Mouse (Mus musculus) left cerebral cortex, adult 18-20 months (tissue): ENCODE measurements around the gene Slc1a7. TPM values are rescaled to one million over a fixed set of nuclear protein-coding genes. Genes with fewer than 3 reads are reported as not detected.

Experiments
- DNase-seq, 2 experiments: peaks; one replicate each; pipeline ENCODE4 v3.0.0; 2021 to 2022; ENCODE audit warnings: low spot score in 2 of 2, mixed read lengths in 1 of 2
- total RNA-seq, 2 experiments: library from RNA; stranded (reverse); gene quantifications; 2 replicates each; pipeline ENCODE4 v1.2.3; 2021

Gene Slc1a7
- total RNA-seq, 2 experiments from 2014 or later: 0.28 to 0.53 TPM

DNA sequence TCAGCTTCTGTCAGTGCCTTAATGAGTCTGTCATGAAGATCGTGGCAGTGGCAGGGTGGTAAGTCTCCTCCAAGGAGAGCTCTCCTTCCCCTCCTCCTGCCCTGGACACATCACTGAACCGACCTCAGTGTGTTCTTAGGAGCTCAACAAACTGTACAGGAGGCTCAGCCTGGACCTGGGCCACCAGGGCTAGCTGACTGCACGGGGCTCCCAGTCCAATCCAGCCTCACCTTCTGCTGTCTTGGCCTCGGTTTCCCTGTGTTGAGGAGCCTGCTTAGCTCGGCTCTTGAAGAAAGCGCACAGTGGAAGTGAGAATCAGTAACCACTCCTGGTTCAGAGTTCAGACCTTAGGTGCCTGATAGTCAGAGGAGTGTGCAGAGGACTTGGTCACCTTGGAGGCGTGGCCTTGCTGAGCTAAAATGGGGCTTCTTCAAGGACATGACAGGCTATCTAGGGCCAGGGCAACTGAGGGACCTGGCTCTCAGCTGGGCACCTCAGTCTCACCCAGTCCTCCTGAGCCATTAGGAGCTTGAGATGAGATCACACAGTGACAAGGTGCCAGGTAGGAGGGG lies 39.5 kb downstream of the Slc1a7 start:
- DNase-seq: no peak

DNA sequence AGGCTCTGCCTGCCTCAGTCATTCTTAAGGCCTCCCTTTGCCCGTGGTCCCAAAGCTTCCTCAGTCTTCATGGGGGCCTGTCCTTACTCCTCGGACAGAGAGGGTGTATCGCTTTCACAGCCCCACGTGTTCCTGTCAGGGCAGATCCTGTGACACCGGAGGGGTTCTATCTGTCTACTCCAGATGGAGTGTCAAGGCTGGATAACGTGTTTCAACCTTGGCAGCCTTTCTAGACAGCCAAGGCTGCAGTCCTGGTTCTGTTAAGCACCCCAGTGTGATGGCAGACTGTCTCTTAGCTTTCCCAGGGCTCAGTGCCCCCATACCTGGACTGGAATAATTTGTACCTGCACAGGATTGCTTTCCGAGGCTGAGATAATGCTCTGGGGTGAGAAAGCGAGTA lies 40.4 kb downstream of the Slc1a7 start:
- DNase-seq: no peak

DNA sequence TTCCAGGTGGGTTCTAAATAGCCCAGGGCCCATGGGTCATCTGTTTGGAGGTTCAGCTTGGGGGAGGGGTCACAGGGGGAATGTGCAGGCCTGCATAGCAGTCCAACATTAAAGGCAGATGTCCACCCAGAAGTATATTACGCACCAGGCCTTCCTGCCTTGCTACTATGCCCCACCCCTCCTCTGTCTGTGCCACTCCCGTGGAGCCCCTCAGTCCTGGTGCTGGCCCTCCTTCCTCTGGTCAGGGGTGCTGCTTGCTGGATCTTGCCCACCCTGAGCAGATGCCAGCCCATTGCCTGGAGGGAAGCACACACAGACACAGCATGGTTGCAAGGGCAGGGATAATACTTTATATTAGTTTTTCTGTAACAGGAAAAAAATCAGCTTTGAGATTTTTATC lies 46.3 kb downstream of the Slc1a7 start:
- DNase-seq: no peak

DNA sequence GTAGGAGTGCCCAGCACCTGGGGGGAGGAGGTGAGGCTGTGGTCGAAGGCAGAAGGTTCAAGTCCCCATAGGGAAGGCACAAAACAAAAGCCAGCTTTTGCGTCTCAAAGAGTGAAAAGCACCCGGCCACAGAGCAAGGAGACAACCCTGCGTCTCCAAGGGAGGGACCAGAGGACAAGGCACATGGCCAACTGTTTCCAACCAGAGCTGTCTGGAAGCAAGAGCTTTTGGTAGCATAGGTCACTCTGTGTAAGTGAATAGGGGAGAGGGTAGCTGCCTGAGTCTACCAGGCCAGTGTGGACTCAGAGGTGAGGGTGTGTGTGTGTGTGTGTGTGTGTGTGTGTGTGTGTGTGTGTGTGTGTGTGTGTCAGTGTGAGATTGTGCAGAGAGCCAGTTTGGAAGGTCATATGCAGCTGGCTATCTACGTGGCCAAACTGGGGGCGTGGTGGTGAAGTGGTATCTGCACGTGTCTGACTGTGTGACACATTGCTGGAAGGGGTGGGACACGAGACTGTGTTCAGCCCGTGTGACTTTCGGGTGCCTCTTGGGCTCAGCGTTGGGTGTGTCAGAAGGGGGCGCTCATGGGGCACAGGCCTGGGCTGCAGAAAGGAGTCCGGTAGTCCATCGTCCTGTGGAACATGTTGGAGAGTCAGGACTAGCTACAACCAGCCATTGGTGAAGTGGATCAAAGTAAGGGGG lies 47.1 kb downstream of the Slc1a7 start:
- no peak for DNase-seq

DNA sequence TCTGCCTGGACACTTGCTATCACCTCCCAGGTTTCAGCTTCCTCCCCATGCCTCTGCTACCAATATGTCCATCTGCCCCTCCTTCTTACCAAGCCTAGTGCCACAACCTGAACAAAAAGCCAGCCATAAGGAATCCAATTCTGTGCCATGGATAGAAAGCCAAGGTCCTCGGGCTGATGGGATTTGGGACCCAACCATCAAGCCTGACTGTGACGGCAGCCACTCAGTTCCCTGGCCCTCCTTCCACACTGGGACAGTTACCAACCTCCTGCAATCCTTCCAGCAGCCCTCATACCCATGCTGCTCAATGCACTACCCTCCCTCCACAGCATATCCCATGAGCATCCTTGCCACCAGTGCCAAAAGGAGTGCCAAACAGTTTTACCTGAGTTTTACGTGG lies 48.2 kb downstream of the Slc1a7 start:
- DNase-seq: no peak

DNA sequence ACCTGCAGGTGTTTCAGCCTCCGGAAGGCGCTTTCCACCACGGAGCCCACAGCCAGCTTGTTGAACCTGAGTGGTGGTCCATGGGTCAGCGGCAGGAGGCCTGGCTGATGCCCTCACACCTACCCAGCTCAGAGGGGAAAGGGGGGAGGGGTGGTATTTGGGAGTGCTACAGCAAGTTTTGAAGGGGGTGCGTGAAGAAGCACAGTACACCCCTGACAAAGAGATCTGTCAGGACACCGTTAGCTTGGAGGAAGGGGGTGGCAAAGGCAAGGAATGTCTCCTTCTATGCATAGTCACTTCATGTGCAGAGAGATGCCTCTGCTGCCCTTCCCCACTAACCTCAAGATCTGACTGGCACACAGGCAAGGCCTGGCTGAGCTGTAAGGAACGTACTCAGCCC lies 49.7 kb downstream of the Slc1a7 start:
- DNase-seq: no peak

DNA sequence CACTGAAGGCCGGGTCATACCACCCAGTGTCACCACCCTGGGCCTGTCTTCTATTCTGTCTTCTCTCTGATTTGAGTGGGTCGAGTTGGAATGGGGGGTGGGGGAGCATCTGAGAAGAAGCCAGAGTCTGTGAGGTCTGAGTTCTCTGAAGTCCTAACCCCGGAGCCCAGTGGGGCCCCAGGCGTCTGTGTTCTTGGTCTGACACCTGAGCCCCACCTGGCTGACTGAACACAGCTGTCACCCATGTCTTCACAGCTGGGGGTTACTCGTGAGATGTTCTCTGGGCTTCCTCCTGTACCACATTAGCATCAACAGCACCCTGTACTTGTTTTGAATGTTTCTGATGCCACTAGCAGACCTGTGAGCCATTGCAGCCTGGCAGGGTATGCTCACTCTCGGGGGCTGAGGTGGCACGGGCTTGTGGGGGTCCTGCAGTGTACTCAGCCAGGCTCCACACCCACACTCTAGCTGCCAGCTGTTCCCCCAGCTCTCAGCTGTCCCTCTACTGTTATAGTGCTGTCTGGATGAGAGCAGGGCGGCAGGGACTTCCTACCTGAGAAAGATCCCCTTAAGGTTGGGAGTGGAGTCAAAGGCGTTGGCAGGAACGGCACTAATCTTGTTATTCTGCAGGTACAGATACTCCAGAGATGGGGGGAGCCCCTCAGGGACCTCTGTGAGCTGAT lies 50.2 kb downstream of the Slc1a7 start:
- no peak for DNase-seq

DNA sequence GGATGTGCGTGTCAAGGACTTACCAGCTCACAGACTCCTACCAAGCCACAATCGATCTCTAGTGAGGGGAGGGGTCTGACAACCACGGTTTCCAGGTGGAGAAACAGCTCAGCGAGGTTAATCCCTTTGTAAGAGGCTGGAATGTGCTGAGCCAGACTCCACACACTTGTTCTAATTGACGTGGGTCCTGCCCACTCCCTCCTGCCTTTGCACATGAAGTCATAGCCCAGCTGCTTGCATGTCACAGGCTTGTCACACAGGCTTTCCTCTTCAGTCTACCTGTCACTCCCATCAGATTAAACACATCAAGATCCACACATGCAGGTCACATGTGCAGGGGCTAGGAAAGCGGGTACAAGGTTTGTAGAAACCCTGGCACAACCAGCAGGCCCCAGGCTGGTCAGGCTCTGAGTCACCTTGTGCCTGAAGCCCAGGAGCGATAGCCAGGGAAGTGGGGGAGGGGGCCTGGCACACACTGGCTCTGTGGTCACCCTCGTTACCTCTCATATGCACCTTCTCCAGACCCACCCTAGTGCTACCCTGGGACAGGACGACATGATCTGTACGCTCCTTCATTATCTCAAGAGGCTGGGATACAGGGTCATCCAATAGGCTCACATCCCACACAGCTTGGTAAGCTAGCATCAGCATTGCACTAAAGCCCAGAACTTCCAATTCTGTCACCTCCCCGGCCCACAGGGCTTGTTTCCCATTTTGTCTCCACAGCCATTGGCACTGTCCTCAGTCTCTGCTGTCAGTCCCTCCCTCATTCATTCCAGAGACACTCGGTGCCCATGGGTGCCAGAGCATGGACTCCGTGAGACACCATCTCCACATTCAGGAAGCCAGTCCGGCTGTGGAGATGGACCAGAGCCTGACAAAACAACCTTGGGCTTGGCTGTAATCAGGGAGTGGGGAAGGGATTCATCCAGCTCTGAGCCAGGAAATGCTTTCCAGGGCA lies 51.1 kb downstream of the Slc1a7 start:
- peak in 1 of 2 experiments; percentile 27 for DNase-seq

DNA sequence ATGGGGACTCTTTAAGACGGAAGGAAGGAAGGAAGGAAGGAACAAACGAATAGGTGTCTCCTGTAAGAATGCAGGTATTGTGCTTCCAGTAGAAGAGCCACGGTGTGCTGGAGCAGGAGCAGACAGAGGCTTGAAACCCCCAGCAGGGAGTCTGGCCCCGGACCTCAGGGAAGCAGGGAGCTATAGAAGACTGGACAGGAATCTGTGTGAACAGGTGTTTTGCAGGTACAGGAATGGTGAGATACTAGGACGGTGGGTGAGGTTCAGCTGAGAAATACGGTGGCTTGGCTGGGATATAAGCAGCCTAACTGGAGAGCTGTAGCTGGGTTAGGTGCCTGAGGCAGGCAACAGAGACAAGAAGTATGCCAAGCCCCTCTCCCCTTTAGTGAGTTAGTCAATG lies 52.0 kb downstream of the Slc1a7 start:
- DNase-seq: no peak

DNA sequence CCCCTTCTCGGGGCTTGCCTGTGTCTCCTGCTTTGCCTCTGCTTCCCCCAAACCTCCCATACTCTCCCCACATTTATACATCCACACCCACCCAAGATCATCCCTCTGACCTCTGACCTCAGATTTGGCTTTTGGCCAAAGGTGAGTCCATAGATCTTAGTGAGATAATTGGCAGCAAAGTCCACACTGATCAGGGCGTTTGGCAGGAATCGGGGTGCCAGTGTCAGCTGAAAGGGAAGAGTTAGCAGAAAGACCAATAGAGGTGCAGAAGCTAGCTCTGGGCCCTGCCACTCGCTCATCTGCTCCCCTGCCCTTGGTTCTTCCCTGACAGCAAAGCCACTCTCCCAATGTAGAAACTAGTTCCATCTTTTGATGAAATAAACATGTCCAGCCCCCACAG lies 55.1 kb downstream of the Slc1a7 start:
- no peak for DNase-seq

DNA sequence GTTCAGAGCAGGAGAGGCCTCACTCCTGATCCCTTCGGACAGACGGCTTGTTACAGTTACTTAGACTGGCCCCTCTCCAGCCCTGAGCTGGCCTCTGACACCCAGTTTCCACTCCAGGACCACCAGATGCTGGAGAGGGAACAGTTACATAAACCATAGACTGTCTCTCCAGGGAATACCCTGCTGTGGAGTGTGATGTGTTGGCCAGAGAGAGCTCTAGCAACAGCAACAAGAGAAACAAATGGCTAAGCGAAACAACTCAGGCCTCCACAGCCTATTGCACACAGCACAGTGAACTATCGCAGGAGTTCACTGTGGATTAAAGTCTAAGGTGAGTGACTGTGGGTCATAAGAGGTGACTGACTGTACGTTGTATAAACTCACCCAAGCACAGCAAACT lies 56.5 kb downstream of the Slc1a7 start:
- DNase-seq: no peak

DNA sequence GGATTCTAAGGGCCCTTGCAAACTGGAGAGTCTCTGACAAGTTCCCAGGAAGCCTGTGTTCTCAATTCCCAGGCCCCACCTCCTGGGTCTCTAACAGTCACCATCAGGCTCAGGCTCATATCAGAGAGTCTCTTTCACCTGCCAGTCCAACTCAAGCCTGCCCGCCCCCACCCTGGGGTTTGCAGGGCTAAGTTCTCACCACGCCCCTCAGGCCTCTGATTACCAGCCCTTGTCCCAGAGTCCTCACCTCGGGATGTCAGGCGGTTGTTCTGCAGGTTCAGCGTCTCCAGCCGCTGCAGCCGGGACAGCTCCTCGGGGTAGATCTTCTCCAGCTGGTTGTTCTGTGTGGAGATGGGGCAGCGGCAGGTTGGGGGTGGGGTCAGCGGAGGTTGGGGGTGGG lies 57.1 kb downstream of the Slc1a7 start:
- DNase-seq: no peak

DNA sequence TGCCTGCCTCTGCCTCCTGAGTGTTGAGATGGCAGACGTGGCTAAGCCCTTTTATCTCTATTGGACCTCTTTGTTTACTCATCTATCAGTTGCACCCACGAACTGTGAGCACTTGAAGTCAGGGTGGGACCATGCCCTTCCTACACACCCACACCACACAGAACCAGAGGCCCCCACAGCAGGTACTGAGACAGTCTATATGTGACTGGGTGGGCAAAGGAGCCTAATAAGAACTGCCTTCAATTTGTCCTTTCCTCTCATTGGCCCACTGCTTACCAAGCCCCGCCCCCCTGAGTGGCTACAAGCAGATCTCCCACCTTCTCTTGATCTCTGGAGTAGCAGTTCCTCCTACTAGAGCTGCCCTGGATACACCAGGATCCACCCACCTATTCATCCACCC lies 58.1 kb downstream of the Slc1a7 start:
- no peak for DNase-seq

DNA sequence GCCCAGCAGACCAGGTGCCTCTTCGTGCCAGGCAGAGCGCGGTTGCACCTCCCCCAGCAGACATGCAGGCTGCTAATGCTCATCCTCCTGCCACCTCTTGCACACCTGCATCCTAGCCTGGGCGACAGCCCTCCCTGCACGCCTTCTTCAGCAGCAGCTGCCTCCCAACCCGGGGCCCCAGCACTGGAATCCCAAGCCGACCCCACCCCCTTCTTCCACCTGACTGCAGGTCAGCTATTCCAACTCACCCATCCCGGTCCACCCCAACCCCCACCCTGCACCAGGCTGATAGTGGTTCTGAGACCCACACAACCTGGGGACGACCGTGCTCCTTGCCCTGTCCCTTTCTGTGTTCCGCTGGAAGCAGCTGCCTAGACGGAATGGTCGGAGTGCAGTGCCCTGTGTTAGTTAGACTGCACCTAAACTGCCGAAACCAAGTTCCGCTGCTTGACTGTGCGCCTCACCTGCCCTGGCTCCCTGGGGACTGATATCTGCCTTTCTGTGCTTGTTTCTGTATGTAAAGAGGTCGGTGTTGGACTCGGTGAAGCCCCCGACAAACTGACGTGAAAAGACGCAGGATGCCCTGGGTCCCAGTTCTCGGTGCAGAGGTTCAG lies 62.9 kb downstream of the Slc1a7 start:
- no peak for DNase-seq

DNA sequence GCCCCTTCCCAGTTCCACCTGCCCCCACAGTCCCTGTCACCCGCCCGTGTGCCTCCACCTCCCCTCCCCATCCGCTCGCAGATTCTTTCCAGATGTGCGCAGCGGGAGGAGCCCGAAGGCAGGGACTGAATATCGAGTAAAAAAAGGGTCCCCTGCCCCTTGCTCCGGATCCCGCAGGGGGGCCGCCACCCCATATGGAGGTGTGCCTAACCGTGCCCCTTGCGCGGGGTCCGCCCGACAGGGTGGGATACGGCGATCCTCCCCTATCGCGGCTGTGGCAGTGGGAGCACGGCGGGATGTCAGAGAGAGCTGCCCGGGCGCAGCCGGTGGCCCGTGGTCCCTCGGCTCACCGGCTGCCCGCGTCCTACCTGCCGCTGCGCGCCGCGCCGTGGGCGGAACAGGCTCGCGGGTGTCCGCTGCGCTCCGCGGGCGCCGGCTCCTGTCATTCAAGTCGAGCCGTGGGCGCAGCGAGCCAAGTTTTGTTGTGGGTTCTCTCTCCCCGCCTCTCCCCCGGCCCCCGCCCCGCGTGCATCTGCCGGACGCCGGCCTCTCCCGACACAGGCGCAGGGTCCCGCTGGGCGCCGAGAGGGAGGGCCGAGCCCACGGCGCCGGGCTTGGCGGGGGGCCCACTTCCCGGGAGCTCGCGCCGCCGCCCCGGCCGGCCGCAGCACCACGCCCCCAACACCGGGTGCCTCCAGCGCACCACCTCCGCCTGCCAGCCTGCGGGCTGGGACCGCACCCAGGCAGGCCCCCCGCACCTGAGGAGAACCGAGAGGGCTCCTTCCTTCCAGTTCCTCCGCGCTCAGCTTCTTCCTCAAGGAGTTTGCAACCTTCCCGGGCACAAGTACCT lies 63.6 kb downstream of the Slc1a7 start:
- peak; percentile 59 to 76 for DNase-seq

DNA sequence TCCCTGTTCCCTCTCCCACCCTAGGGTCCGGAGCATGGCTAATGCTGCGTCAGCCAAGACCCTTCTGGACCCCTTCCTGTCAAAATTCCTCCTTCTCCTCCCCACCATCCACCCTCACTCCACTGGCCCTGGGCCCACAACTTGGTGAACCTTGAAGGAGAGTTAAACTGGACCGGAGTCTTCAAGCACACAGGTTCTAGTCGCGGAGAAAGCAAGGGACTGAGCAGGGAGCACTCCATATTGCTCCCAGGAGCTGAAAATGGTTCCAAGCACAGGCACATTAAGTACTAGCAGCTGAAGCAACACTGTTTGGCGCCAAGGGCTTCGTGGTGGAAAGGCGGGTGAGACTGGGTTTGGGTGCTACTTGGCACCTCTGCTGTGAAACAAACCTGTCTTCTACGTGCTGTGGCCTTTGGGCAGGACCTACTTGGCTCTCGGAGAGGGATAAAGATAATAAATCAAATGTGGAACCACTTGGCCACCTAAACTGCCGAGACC lies 64.3 kb downstream of the Slc1a7 start:
- DNase-seq: peak in 1 of 2 experiments; percentile 12

DNA sequence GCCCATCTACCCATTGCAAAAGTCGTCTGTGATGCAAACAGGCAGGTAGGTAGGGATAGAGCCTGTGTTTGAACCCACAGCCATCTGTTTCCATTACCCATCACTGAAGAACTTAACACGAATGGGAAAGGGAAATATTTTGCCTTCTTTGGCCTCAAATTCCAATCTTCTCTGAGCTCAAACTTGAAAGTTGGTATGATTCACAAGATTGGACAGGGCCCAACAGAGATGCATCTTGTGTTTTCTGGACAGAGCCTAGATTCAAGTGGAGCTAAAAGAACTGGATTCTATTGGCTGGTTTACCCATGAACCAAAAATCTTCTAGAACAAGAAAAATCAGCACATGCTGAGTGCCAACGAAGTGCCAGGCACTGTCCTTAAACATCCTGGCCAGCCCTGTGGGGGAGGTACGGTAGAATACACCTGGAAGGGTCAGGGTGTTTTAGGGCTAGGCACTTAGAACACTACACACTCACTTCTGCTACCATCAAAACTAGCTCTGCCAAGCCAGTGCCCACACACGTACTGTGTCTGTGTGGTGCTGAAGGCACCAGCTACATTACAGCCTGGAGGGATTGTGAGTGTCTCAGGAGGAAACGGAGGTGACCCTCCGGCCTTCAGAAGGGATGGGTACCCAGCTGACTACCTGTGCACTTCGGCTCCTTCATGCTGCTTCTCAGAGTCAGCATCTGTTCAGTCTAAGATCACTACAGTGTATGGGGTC lies 65.1 kb downstream of the Slc1a7 start:
- DNase-seq: peak; percentile 37 to 48

DNA sequence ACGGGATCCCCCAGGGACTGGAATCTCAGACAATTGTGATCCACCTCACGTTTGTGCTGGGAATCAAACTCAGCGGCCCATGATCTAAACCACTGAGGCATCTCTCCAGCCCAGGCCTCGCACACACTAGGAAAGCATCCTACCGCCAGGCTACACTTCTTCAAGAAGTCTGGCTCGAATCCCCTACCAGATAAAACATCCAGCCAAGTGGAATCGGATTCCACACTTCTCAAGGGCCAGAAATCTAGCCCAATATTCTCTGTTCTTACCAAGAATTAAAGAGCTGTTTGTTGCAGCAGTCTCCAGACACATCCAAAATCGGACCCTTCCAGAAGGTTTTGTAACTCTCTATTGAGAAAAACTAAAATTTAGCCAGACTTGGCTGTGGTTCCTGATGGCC lies 68.9 kb downstream of the Slc1a7 start:
- DNase-seq: no peak
